Mouse (Mus musculus): ENCODE results near the gene Myl4. TPM values are rescaled to one million over a fixed set of nuclear protein-coding genes. Genes with fewer than 3 reads are reported as not detected.

Myl4 gene
- total RNA-seq, 1 experiment: 9.1 TPM

DNA sequence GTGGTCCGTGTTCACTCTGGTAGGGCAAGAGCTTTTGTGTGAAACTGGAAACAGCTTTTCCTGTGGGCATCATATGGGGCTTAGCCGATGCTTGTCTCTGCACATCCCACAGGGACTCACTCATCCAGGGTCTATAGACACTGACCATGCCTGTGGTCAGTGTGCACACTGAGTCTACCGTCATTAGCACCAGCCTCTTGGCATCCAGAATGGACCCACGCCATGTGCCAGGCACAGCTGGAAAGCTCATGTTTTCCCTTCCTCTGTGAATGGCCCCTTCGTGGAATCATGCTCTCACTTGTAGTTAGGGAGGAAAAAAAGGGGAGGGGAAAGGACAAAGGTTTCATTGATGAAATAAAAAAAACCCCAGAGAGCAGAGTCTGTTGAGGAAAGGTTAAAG lies 87.5 kb downstream of the Myl4 start:
- no peaks in the 10 kb centered on the region for H3K4me1 ChIP-seq (ENCODE audit: control insufficient read depth in 2 of 2, insufficient read depth in 2 of 2, low read length in 2 of 2, poor library complexity in 1 of 2)
- no peak for DNase-seq (ENCODE audit: low read depth, low spot score)
- in situ Hi-C loops (cut with MboI; ENCODE audit: low sequenced_read_pairs in 2 of 2, unreplicated experiment in 2 of 2): no loop called here
- TF ChIP-seq ZC3H11A (IDR thresholded peaks at IDR 0.05; ENCODE audit: borderline replicate concordance, low read depth, low read length) (no peak), HCFC1 (IDR thresholded peaks at IDR 0.05; ENCODE audit: borderline replicate concordance, insufficient read depth, low read length) (no peak), MAFK (IDR thresholded peaks at IDR 0.05; ENCODE audit: insufficient read depth, low read depth, low read length) (no peak), CHD2 (IDR thresholded peaks at IDR 0.05; ENCODE audit: low read depth, low read length) (no peak), ZNF384 (IDR thresholded peaks at IDR 0.05; ENCODE audit: low read depth, low read length) (no peak)
- no peak overlapping the region for H3K4me3 ChIP-seq (ENCODE audit: insufficient read depth in 1 of 2, low read depth in 1 of 2, low read length in 2 of 2, poor library complexity in 1 of 2, severe bottlenecking in 1 of 2)
- H3K9ac ChIP-seq (ENCODE audit: insufficient read depth, low read depth, low read length, poor library complexity, severe bottlenecking): no peak overlapping the region; the same call in 1 of the 2 replicates
- H3K27ac ChIP-seq (ENCODE audit: insufficient read depth, low read depth, low read length, poor library complexity, severe bottlenecking): no peak overlapping the region
- H3K36me3 ChIP-seq (ENCODE audit: control insufficient read depth, insufficient read depth, low read length, poor library complexity, severe bottlenecking): no peaks in the 10 kb centered on the region
- H3K9me3 ChIP-seq (ENCODE audit: control insufficient read depth, insufficient read depth, low read depth, low read length): no peaks in the 10 kb centered on the region

DNA sequence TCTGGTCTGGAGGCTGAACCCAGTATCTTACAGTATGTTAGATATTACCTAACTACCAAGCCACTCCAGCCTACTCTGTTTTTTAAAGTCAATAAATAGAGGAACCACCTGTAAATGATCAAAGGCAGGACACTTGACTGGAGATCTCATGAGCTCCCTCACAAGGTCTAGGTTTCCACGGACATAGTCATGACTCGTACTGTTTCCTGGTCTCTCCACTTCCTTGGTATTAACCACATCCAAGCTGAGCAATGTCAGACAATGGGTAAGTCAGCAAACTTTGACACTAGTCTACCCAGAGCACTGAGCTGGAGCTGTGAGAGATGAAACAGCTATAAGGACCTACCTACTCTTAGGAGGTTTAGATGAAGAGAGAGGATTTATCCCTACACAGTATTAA lies 88.4 kb downstream of the Myl4 start:
- Histone ChIP-seq H3K9ac (ENCODE audit: insufficient read depth, low read depth, low read length, poor library complexity, severe bottlenecking) (no peak overlapping the region), H3K9me3 (ENCODE audit: control insufficient read depth, insufficient read depth, low read depth, low read length) (no peaks in the 10 kb centered on the region), H3K27ac (ENCODE audit: insufficient read depth, low read depth, low read length, poor library complexity, severe bottlenecking) (no peak overlapping the region), H3K4me1 (ENCODE audit: control insufficient read depth in 2 of 2, insufficient read depth in 2 of 2, low read length in 2 of 2, poor library complexity in 1 of 2) (0 out of 4 replicates have a peak, but pooled peaks cover 0 to 2% of the 10 kb centered on the region in 2 experiments), H3K4me3 (ENCODE audit: insufficient read depth in 1 of 2, low read depth in 1 of 2, low read length in 2 of 2, poor library complexity in 1 of 2, severe bottlenecking in 1 of 2) (no peak overlapping the region), H3K36me3 (ENCODE audit: control insufficient read depth, insufficient read depth, low read length, poor library complexity, severe bottlenecking) (no peaks in the 10 kb centered on the region)
- TF ChIP-seq ZNF384 (IDR thresholded peaks at IDR 0.05; ENCODE audit: low read depth, low read length): no peak
- TF ChIP-seq MAFK (IDR thresholded peaks at IDR 0.05; ENCODE audit: insufficient read depth, low read depth, low read length): no peak
- TF ChIP-seq HCFC1 (IDR thresholded peaks at IDR 0.05; ENCODE audit: borderline replicate concordance, insufficient read depth, low read length): no peak
- no peak for TF ChIP-seq ZC3H11A (IDR thresholded peaks at IDR 0.05; ENCODE audit: borderline replicate concordance, low read depth, low read length)
- TF ChIP-seq CHD2 (IDR thresholded peaks at IDR 0.05; ENCODE audit: low read depth, low read length): no peak
- no peak for DNase-seq (ENCODE audit: low read depth, low spot score)
- in situ Hi-C loops (cut with MboI; ENCODE audit: low sequenced_read_pairs in 2 of 2, unreplicated experiment in 2 of 2): no loop called here

DNA sequence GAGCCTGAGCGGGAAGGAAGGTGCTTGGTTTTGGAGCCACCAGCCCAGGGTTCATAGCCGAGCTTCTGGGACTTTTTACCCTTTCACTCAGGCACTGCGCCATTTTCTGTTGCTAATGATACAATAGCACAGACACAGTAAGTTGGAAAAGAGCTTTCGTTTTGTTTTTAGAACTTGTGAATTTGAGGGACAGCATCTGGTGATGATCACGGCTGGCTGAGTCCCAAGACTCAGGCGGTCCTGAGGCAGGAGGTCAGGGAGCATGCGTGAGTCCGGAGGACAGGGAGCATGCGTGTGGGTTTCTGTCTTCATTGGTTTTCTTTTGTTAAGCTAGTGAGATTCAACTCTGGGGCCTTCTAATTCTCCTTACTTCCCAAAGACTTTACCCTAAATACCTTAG lies 89.2 kb downstream of the Myl4 start:
- no peaks in the 10 kb centered on the region for H3K36me3 ChIP-seq (ENCODE audit: control insufficient read depth, insufficient read depth, low read length, poor library complexity, severe bottlenecking)
- 0 out of 4 replicates have a peak, but pooled peaks cover 0 to 2% of the 10 kb centered on the region in 2 experiments for H3K4me1 ChIP-seq (ENCODE audit: control insufficient read depth in 2 of 2, insufficient read depth in 2 of 2, low read length in 2 of 2, poor library complexity in 1 of 2)
- no peak overlapping the region for H3K4me3 ChIP-seq (ENCODE audit: insufficient read depth in 1 of 2, low read depth in 1 of 2, low read length in 2 of 2, poor library complexity in 1 of 2, severe bottlenecking in 1 of 2)
- TF ChIP-seq ZC3H11A (IDR thresholded peaks at IDR 0.05; ENCODE audit: borderline replicate concordance, low read depth, low read length): no peak
- no peak for TF ChIP-seq CHD2 (IDR thresholded peaks at IDR 0.05; ENCODE audit: low read depth, low read length)
- no peak for TF ChIP-seq ZNF384 (IDR thresholded peaks at IDR 0.05; ENCODE audit: low read depth, low read length)
- no peak for TF ChIP-seq MAFK (IDR thresholded peaks at IDR 0.05; ENCODE audit: insufficient read depth, low read depth, low read length)
- no peak for TF ChIP-seq HCFC1 (IDR thresholded peaks at IDR 0.05; ENCODE audit: borderline replicate concordance, insufficient read depth, low read length)
- H3K9me3 ChIP-seq (ENCODE audit: control insufficient read depth, insufficient read depth, low read depth, low read length): no peaks in the 10 kb centered on the region
- H3K27ac ChIP-seq (ENCODE audit: insufficient read depth, low read depth, low read length, poor library complexity, severe bottlenecking): no peak overlapping the region
- DNase-seq (ENCODE audit: low read depth, low spot score): no peak
- H3K9ac ChIP-seq (ENCODE audit: insufficient read depth, low read depth, low read length, poor library complexity, severe bottlenecking): no peak overlapping the region
- in situ Hi-C loops (cut with MboI; ENCODE audit: low sequenced_read_pairs in 2 of 2, unreplicated experiment in 2 of 2): no loop called here

DNA sequence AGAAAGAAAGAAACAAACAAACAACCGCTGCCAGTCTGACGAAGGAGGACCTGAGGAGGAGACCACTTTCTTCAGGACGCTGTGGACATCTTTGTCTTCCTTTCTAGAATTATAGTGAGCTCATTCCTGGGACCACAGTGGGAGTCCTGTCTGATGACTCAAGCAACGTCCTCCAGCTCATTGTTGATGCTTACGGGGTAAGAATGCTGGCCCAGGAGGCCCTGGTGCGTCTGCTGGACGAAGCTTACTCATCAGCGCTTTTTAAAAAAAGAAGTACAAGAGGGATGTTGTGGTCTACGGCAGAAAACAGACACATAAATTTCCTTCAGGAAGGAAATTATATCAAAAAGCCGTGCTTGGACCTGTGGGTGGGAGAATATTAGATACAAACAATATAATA lies 90.4 kb downstream of the Myl4 start:
- TF ChIP-seq MAFK (IDR thresholded peaks at IDR 0.05; ENCODE audit: insufficient read depth, low read depth, low read length) (no peak), HCFC1 (IDR thresholded peaks at IDR 0.05; ENCODE audit: borderline replicate concordance, insufficient read depth, low read length) (no peak), ZC3H11A (IDR thresholded peaks at IDR 0.05; ENCODE audit: borderline replicate concordance, low read depth, low read length) (no peak), ZNF384 (IDR thresholded peaks at IDR 0.05; ENCODE audit: low read depth, low read length) (no peak), CHD2 (IDR thresholded peaks at IDR 0.05; ENCODE audit: low read depth, low read length) (no peak)
- H3K4me3 ChIP-seq (ENCODE audit: insufficient read depth in 1 of 2, low read depth in 1 of 2, low read length in 2 of 2, poor library complexity in 1 of 2, severe bottlenecking in 1 of 2): no peak overlapping the region
- H3K9me3 ChIP-seq (ENCODE audit: control insufficient read depth, insufficient read depth, low read depth, low read length): no peaks in the 10 kb centered on the region
- H3K4me1 ChIP-seq (ENCODE audit: control insufficient read depth in 2 of 2, insufficient read depth in 2 of 2, low read length in 2 of 2, poor library complexity in 1 of 2): 0 out of 4 replicates have a peak, but pooled peaks cover 0 to 2% of the 10 kb centered on the region in 2 experiments
- no peaks in the 10 kb centered on the region for H3K36me3 ChIP-seq (ENCODE audit: control insufficient read depth, insufficient read depth, low read length, poor library complexity, severe bottlenecking)
- no peak overlapping the region for H3K27ac ChIP-seq (ENCODE audit: insufficient read depth, low read depth, low read length, poor library complexity, severe bottlenecking)
- H3K9ac ChIP-seq (ENCODE audit: insufficient read depth, low read depth, low read length, poor library complexity, severe bottlenecking): no peak overlapping the region
- no peak for DNase-seq (ENCODE audit: low read depth, low spot score)
- in situ Hi-C loops (cut with MboI; ENCODE audit: low sequenced_read_pairs in 2 of 2, unreplicated experiment in 2 of 2): no loop called here

DNA sequence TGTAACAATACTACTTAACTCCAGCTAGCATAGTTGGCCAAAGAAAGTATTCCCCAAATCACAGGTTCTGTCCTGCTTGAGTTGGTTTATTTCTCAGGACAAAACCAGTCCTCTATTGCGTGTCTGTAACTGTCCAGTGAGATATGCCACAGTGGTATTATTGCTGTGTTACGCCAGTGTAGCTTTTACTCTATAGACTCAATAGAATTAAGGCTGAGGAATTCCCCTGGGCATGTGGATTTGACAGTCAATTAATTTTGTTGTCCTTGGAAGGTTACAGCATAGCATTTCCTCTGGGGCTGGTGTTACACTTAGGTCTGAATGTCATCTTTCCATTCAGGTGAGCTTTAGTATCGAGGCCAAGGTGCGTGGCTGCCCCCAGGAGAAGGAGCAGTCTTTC lies 92.8 kb downstream of the Myl4 start:
- no peak overlapping the region for H3K4me3 ChIP-seq (ENCODE audit: insufficient read depth in 1 of 2, low read depth in 1 of 2, low read length in 2 of 2, poor library complexity in 1 of 2, severe bottlenecking in 1 of 2)
- no peak for TF ChIP-seq ZC3H11A (IDR thresholded peaks at IDR 0.05; ENCODE audit: borderline replicate concordance, low read depth, low read length)
- TF ChIP-seq MAFK (IDR thresholded peaks at IDR 0.05; ENCODE audit: insufficient read depth, low read depth, low read length): no peak
- no peak for TF ChIP-seq HCFC1 (IDR thresholded peaks at IDR 0.05; ENCODE audit: borderline replicate concordance, insufficient read depth, low read length)
- no peak for DNase-seq (ENCODE audit: low read depth, low spot score)
- no peaks in the 10 kb centered on the region for H3K36me3 ChIP-seq (ENCODE audit: control insufficient read depth, insufficient read depth, low read length, poor library complexity, severe bottlenecking)
- H3K9me3 ChIP-seq (ENCODE audit: control insufficient read depth, insufficient read depth, low read depth, low read length): no peaks in the 10 kb centered on the region
- H3K9ac ChIP-seq (ENCODE audit: insufficient read depth, low read depth, low read length, poor library complexity, severe bottlenecking): no peak overlapping the region
- H3K4me1 ChIP-seq (ENCODE audit: control insufficient read depth in 2 of 2, insufficient read depth in 2 of 2, low read length in 2 of 2, poor library complexity in 1 of 2): peaks cover 2 to 4% of the 10 kb centered on the region in 2 experiments; a peak in 1 of 4 replicates
- no peak overlapping the region for H3K27ac ChIP-seq (ENCODE audit: insufficient read depth, low read depth, low read length, poor library complexity, severe bottlenecking)
- in situ Hi-C loops (cut with MboI; ENCODE audit: low sequenced_read_pairs in 2 of 2, unreplicated experiment in 2 of 2): no loop called here

Other genes starting within 250 kb of the Myl4 start
- 34.8 and 37.7 TPM in 2 replicates for gene Kansl1, start 81.8 kb upstream of the Myl4 start, total RNA-seq (2012; rRNA removed)
- 28.9 and 45.9 TPM in 2 replicates for gene Cdc27, start within 50 bp of the Myl4 start, total RNA-seq (2012; rRNA removed)
- gene Itgb3, start 57.3 kb downstream of the Myl4 start, total RNA-seq (2012; rRNA removed): 4.9 and 7.7 TPM in 2 replicates
- gene Gm11639, start 135.0 kb downstream of the Myl4 start, total RNA-seq (2012; rRNA removed): 0.21 and 0.36 TPM in 2 replicates